Mouse (Mus musculus) monocyte, adult 2 months (primary cell): ENCODE measurements around the gene Cacna1e.

ENCODE experiments used
- DNase-seq, 2 experiments: peaks; one replicate each; pipeline ENCODE4 v3.0.0; 2022; ENCODE audit warnings: low spot score in 2 of 2, low read depth in 1 of 2

Gene Cacna1e

GRCm38 (mm10) chr1:154415826-154416225, 468.5 kb downstream of the Cacna1e start:
- DNase-seq, result no peak

GRCm38 (mm10) chr1:154413138-154413537, 471.2 kb downstream of the Cacna1e start:
- no peak for DNase-seq

GRCm38 (mm10) chr1:154409051-154409450, 475.2 kb downstream of the Cacna1e start:
- no peak for DNase-seq

GRCm38 (mm10) chr1:154391979-154392378, 492.3 kb downstream of the Cacna1e start:
- DNase-seq, result no peak
